Mouse (Mus musculus): ENCODE results near the gene Tmem170b.

- TF ChIP-seq CTCF (IDR thresholded peaks at IDR 0.05; ENCODE audit: borderline replicate concordance, insufficient read depth, low read depth, low read length): no peak
- TF ChIP-seq POLR2A (IDR thresholded peaks at IDR 0.05; ENCODE audit: borderline replicate concordance, insufficient read depth, low read length): no peak
Observed at GRCm38 (mm10) chr13:41682341-41683119, 76.8 kb downstream of the Tmem170b start.

Data from cerebellum, adult 2 months (tissue).